Mouse (Mus musculus): Measurements from ENCODE around the gene Rpusd1. TPM values are rescaled to one million over a fixed set of nuclear protein-coding genes. Genes with fewer than 3 reads are reported as not detected.
A peak's percentile ranks its signal among the peaks of the same experiment; 100 is the strongest.

Gene Rpusd1
- polyA plus RNA-seq, 1 experiment from 2014 or later = 14.9 TPM

DNA sequence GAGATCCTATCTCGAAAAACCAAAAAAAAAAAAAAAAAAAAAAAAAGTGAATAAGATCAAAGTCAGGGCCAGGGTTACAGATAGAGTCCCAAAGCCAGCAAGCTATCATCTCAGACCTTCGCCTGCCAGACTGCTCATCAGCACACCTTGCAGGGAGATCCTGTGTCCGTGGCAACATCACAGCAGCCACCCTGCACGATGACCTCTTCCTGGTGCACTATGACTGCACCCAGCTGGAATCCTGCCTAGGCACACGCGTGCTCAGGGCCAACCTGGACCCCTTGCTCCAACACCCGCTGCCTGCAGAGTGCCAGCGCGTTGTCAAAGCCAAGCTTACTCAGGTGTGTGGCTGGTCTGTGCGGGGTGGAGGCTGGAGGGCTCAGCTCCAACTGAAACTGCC, 16.8 kb downstream of the Rpusd1 start:
- Histone ChIP-seq H3K4me3 (replicated peaks; ENCODE audit: low read depth, low read length) (no peak overlapping the region), H3K4me2 (ENCODE audit: low read length) (no peak overlapping the region), H3K36me3 (ENCODE audit: insufficient read depth, low read length) (no peaks in the 10 kb centered on the region), H3K9me3 (replicated peaks; ENCODE audit: low read length) (no peaks in the 10 kb centered on the region), H3K27me3 (ENCODE audit: insufficient read depth, low read length) (no peaks in the 10 kb centered on the region), H3K4me1 (replicated peaks; ENCODE audit: insufficient read depth, low read length) (no peaks in the 10 kb centered on the region), H3K27ac (no peak overlapping the region), H3K9ac (ENCODE audit: low read depth, low read length) (no peak overlapping the region)
- ATAC-seq (replicated peaks; ENCODE audit: low FRiP score, low read depth) (no peak), DNase-seq (ENCODE audit: low spot score) (no peak)
- 76% methylated on average over 10 of the region's 10 CpGs for WGBS
- TF ChIP-seq CTCF (IDR thresholded peaks at IDR 0.05; ENCODE audit: low read depth) = no peak

DNA sequence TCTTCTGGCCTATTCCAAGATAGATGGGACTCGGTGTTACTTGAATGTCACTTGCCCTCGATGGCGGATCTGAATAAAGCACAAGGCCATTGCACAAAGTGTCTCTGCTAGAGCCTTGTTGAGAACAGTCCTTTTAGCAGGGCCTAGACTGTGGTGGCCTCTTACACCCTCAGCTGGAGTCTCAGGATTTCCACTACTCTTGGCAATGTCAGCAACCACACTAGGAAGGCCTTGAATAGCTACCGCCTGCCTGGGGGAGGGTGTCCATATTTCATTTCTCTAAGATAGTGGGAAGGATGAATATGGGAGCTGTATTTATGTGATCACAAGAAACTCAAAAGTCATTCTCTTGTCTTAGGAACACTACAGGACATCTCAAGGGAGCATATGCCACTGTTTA, 20.8 kb downstream of the Rpusd1 start:
- H3K4me2 ChIP-seq (ENCODE audit: low read length) = no peak overlapping the region
- H3K4me3 ChIP-seq (replicated peaks; ENCODE audit: low read depth, low read length) = no peak overlapping the region
- DNase-seq (ENCODE audit: low spot score) (no peak), ATAC-seq (replicated peaks; ENCODE audit: low FRiP score, low read depth) (no peak)
- H3K9me3 ChIP-seq (replicated peaks; ENCODE audit: low read length) = no peaks in the 10 kb centered on the region
- H3K36me3 ChIP-seq (ENCODE audit: insufficient read depth, low read length) = no peaks in the 10 kb centered on the region
- H3K9ac ChIP-seq (ENCODE audit: low read depth, low read length) = no peak overlapping the region
- TF ChIP-seq CTCF (IDR thresholded peaks at IDR 0.05; ENCODE audit: low read depth) = no peak
- WGBS = 89% methylated on average over 4 of the region's 4 CpGs
- no peak overlapping the region for H3K27ac ChIP-seq
- no peaks in the 10 kb centered on the region; the same call in 1 of the 2 replicates for H3K4me1 ChIP-seq (replicated peaks; ENCODE audit: insufficient read depth, low read length)
- H3K27me3 ChIP-seq (ENCODE audit: insufficient read depth, low read length) = no peaks in the 10 kb centered on the region

DNA sequence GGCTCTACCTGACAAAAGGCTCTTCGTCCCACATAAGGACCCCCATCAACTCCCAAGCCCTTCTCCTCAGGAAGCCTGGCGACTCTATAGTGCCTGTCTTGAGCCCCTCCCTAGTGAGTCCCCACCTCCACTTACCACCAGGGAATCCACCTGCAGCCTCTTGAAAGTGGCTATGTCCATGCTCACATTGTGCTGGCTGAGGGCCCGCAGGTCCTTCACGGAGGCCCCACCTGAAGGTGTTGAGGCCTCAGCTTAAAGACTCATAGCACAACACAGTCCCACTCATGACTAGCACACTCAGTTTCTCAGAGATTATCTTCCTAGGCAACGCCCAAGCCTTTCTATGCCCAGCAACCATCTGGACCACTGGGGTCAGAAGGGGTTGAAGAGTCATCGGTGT, 21.8 kb downstream of the Rpusd1 start:
- ATAC-seq (replicated peaks; ENCODE audit: low FRiP score, low read depth) (no peak), DNase-seq (ENCODE audit: low spot score) (no peak)
- H3K4me3 ChIP-seq (replicated peaks; ENCODE audit: low read depth, low read length) = no peak overlapping the region
- H3K9me3 ChIP-seq (replicated peaks; ENCODE audit: low read length) = no peaks in the 10 kb centered on the region
- no peak overlapping the region for H3K27ac ChIP-seq
- TF ChIP-seq CTCF (IDR thresholded peaks at IDR 0.05; ENCODE audit: low read depth) = no peak
- H3K27me3 ChIP-seq (ENCODE audit: insufficient read depth, low read length) = no peaks in the 10 kb centered on the region
- H3K9ac ChIP-seq (ENCODE audit: low read depth, low read length) = no peak overlapping the region
- H3K4me2 ChIP-seq (ENCODE audit: low read length) = no peak overlapping the region
- WGBS = 88% methylated on average over 6 of the region's 6 CpGs
- no peaks in the 10 kb centered on the region for H3K36me3 ChIP-seq (ENCODE audit: insufficient read depth, low read length)
- H3K4me1 ChIP-seq (replicated peaks; ENCODE audit: insufficient read depth, low read length) = no peaks in the 10 kb centered on the region; the same call in 1 of the 2 replicates

DNA sequence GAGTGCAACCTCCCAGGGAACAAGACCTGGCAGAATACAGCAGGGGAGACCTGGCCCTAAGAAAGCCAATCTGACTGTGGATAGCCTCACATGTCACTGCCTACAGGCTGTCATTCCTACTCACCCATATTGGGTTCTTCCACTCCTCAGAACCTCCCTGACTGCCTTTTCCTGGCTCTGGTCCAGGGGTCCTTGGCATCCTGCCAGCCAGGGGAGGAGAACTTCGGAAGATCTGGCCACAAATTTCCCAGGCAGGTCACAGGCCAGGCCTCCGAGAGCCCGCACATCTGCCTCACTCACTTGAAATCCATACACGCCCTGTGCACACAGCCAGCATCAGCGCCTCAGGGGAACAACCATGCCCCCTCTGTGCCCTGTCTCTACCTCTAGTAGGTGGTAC, 24.0 kb downstream of the Rpusd1 start:
- peak; percentile 32 for DNase-seq (ENCODE audit: low spot score)

DNA sequence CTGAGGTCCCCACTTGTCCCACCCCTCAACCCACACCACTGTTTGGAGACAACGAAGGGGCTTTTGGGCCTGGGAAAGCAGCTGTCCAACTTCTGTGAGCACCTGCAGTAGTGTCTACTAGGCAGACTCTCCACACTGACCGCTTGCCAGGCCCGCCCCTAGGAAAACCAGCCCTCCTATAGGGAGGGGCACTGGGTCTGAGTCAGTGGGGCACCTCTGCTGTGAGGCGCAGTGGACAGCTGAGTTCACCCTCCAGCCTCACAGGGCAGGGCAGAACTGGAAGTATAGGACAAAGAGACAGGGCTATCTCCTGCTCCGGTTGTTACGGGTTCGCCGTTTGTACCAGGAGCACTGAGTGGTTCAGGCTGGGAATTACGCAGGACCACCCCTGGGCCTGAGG, 26.8 kb downstream of the Rpusd1 start, which contains the start of gene Msln:
Gene Msln (minus strand): TSS at position 138 of the 400 bp plus-strand sequence.
- Histone ChIP-seq H3K9me3 (replicated peaks; ENCODE audit: low read length) (no peaks in the 10 kb centered on the region), H3K9ac (ENCODE audit: low read depth, low read length) (no peak within 1 kb of the TSS), H3K4me2 (ENCODE audit: low read length) (no peak within 1 kb of the TSS), H3K36me3 (ENCODE audit: insufficient read depth, low read length) (no peaks in the 10 kb centered on the region), H3K4me1 (replicated peaks; ENCODE audit: insufficient read depth, low read length) (no peaks in the 10 kb centered on the region; the same call in 1 of the 2 replicates), H3K27ac (no peak within 1 kb of the TSS), H3K27me3 (ENCODE audit: insufficient read depth, low read length) (no peaks in the 10 kb centered on the region), H3K4me3 (replicated peaks; ENCODE audit: low read depth, low read length) (no peak within 1 kb of the TSS)
- TF ChIP-seq CTCF (IDR thresholded peaks at IDR 0.05; ENCODE audit: low read depth) = no peak
- DNase-seq (ENCODE audit: low spot score) (no peak), ATAC-seq (replicated peaks; ENCODE audit: low FRiP score, low read depth) (no peak)
- WGBS = 86% methylated on average over 9 of the region's 9 CpGs

More for the DNA sequence above, 24.0 kb downstream of the Rpusd1 start:
- Histone ChIP-seq H3K4me2 (ENCODE audit: low read length) (no peak overlapping the region), H3K27ac (no peak overlapping the region), H3K27me3 (ENCODE audit: insufficient read depth, low read length) (no peaks in the 10 kb centered on the region), H3K4me1 (replicated peaks; ENCODE audit: insufficient read depth, low read length) (no peaks in the 10 kb centered on the region; the same call in 1 of the 2 replicates), H3K4me3 (replicated peaks; ENCODE audit: low read depth, low read length) (no peak overlapping the region), H3K9me3 (replicated peaks; ENCODE audit: low read length) (no peaks in the 10 kb centered on the region), H3K36me3 (ENCODE audit: insufficient read depth, low read length) (no peaks in the 10 kb centered on the region), H3K9ac (ENCODE audit: low read depth, low read length) (0 out of 2 replicates have a peak overlapping the region, but pooled peaks have one; percentile 28)
- ATAC-seq (replicated peaks; ENCODE audit: low FRiP score, low read depth) = no peak
- no peak for TF ChIP-seq CTCF (IDR thresholded peaks at IDR 0.05; ENCODE audit: low read depth)
- 23% methylated on average over 5 of the region's 5 CpGs for WGBS

DNA sequence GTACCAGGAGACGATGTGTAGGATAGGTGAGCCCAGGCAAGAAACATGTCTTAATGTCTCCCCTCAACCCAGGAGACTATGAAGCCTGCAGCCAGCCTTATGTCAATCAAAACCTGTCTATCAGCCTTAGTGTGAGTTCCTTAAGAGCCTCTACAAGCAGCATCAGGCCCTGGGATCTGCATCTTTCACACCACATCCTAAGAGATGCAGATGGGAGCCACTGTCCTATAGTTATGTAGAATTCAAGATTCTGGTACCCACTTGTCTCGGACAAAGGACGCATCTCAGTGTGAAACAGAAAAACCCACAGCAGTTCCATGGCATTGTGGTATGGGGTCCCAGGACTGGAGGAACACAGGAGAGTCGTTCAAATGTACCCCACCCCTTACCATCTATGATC, 27.6 kb downstream of the Rpusd1 start:
- ATAC-seq (replicated peaks; ENCODE audit: low FRiP score, low read depth) (no peak), DNase-seq (ENCODE audit: low spot score) (no peak)
- 80% methylated on average over 4 of the region's 4 CpGs for WGBS
- TF ChIP-seq CTCF (IDR thresholded peaks at IDR 0.05; ENCODE audit: low read depth) = no peak
- H3K27ac ChIP-seq = no peak overlapping the region
- H3K4me2 ChIP-seq (ENCODE audit: low read length) = no peak overlapping the region
- no peak overlapping the region for H3K9ac ChIP-seq (ENCODE audit: low read depth, low read length)
- no peaks in the 10 kb centered on the region for H3K36me3 ChIP-seq (ENCODE audit: insufficient read depth, low read length)
- H3K9me3 ChIP-seq (replicated peaks; ENCODE audit: low read length) = no peaks in the 10 kb centered on the region
- no peak overlapping the region for H3K4me3 ChIP-seq (replicated peaks; ENCODE audit: low read depth, low read length)
- H3K27me3 ChIP-seq (ENCODE audit: insufficient read depth, low read length) = no peaks in the 10 kb centered on the region
- H3K4me1 ChIP-seq (replicated peaks; ENCODE audit: insufficient read depth, low read length) = no peaks in the 10 kb centered on the region; the same call in 1 of the 2 replicates

Data from kidney, postnatal 0 days (tissue).